Mouse (Mus musculus): ENCODE measurements at regions not wholly inside any gene's neighbourhood (a gene's known extent, or its start where the extent isn't known, plus 50 kb on each side); places are given as distances from the start of the nearest gene placed in this dataset.

GRCm38 (mm10) chr2:48373086-48373485 is 440.8 kb upstream of the Acvr2a start:
- no peak for TF ChIP-seq POLR2A (IDR thresholded peaks at IDR 0.05; ENCODE audit: borderline replicate concordance, control insufficient read depth, low read depth, low read length)
- no peak for TF ChIP-seq CTCF (IDR thresholded peaks at IDR 0.05; ENCODE audit: control insufficient read depth, insufficient read depth, low read length)
